Mouse (Mus musculus) layer of hippocampus, adult 8-10 months (tissue): ENCODE results near the gene Erf. TPM values are rescaled to one million over a fixed set of nuclear protein-coding genes. Genes with fewer than 3 reads are reported as not detected.

Experiments used
- DNase-seq, 2 experiments: peaks; one replicate each; pipeline ENCODE4 v3.0.0; 2022; ENCODE audit warnings: low spot score in 2 of 2
- microRNA-seq, 2 experiments: library from miRNA; unstranded; fragments of <30 nt; microRNA quantifications; one replicate each; pipeline ENCODE4 v1.2.0; 2022
- total RNA-seq, 4 experiments: library from RNA; stranded (reverse); gene quantifications; 2 replicates each; pipeline ENCODE4 v1.2.4; 2022

The Erf gene
- total RNA-seq, 4 experiments from 2014 or later, result 39.0 to 61.0 (median 49.4) TPM

GRCm38 (mm10) chr7:25213099-25213498 lies 37.5 kb downstream of the Erf start:
- no peak for DNase-seq

- DNase-seq, result no peak
These were observed 40.1 kb downstream of the Erf start for GRCm38 (mm10) chr7:25210482-25210881.

GRCm38 (mm10) chr7:25209161-25209622 lies 41.4 kb downstream of the Erf start:
- DNase-seq, result no peak

GRCm38 (mm10) chr7:25206094-25206830 lies 44.3 kb downstream of the Erf start:
- no peak for DNase-seq

GRCm38 (mm10) chr7:25205355-25206093 lies 45.0 kb downstream of the Erf start:
- DNase-seq, result no peak

GRCm38 (mm10) chr7:25203624-25204023 lies 46.9 kb downstream of the Erf start:
- DNase-seq, result no peak

- DNase-seq, result no peak
These were observed 53.1 kb downstream of the Erf start for GRCm38 (mm10) chr7:25197384-25198018.

- no peak for DNase-seq
These were observed 54.5 kb downstream of the Erf start for GRCm38 (mm10) chr7:25196107-25196506.

- no peak for DNase-seq
These were observed 55.4 kb downstream of the Erf start for GRCm38 (mm10) chr7:25195148-25195547.

Small RNAs within 50 kb of the gene (microRNA-seq; reads per million reads assigned to microRNA genes)
- 0 to 0.51 reads per million in 2 experiments for gene Mir7048

Other genes starting within 250 kb of the Erf start
- 1,000 to 10,000 TPM; 2,163 to 2,251 (median 2,216) TPM for gene Atp1a3, start 244.8 kb downstream of the Erf start, total RNA-seq
- gene Grik5, start 178.4 kb downstream of the Erf start, total RNA-seq, result 100 to 1,000 TPM; 206 to 235 (median 220) TPM
- 10 to 100 TPM; 28.0 to 31.0 (median 29.6) TPM for gene Zfp574, start 178.2 kb downstream of the Erf start, total RNA-seq
- gene Pou2f2, start 71.0 kb downstream of the Erf start, total RNA-seq, result 10 to 100 TPM in 3 of 4 experiments, 1 to 10 TPM in 1; 8.9 to 14.3 (median 11.7) TPM
- 10 to 100 TPM; 22.0 to 28.9 (median 26.5) TPM for gene Dedd2, start 30.1 kb downstream of the Erf start, total RNA-seq
- 10 to 100 TPM; 11.2 to 12.5 (median 11.7) TPM for gene Zfp526, start 29.3 kb downstream of the Erf start, total RNA-seq
- 100 to 1,000 TPM; 198 to 216 (median 204) TPM for gene Gsk3a, start 12.9 kb downstream of the Erf start, total RNA-seq
- gene Cic, start 16.9 kb upstream of the Erf start, total RNA-seq, result 100 to 1,000 TPM; 196 to 252 (median 228) TPM
- gene Pafah1b3, start 47.2 kb upstream of the Erf start, total RNA-seq, result 10 to 100 TPM; 25.2 to 28.9 (median 27.9) TPM
- under 1 TPM in 1 of 4 experiments, not detected in 3; 0.25 TPM for gene Prr19, start 50.6 kb upstream of the Erf start, total RNA-seq
- gene Tmem145, start 55.3 kb upstream of the Erf start, total RNA-seq, result 10 to 100 TPM; 28.7 to 36.7 (median 33.4) TPM
- 100 to 1,000 TPM in 2 of 4 experiments, 10 to 100 TPM in 2; 90.3 to 107 (median 97.0) TPM for gene Megf8, start 66.4 kb upstream of the Erf start, total RNA-seq
- under 1 TPM in 1 of 4 experiments, not detected in 3; 0.73 TPM for gene Cnfn, start 119.0 kb upstream of the Erf start, total RNA-seq
- 10 to 100 TPM in 1 of 4 experiments, 1 to 10 TPM in 3; 7.1 to 10.3 (median 9.0) TPM for gene Lipe, start 147.9 kb upstream of the Erf start, total RNA-seq
- gene Cxcl17, start 162.1 kb upstream of the Erf start, total RNA-seq, result not detected
- gene Ceacam1, start 226.8 kb upstream of the Erf start, total RNA-seq, result 1 to 10 TPM; 2.3 to 5.1 (median 2.8) TPM